Mouse (Mus musculus) frontal cortex, adult 2 months (tissue): ENCODE results near the gene Rps6ka3. TPM values are rescaled to one million over a fixed set of nuclear protein-coding genes. Genes with fewer than 3 reads are reported as not detected.
A peak's percentile ranks its signal among the peaks of the same experiment; 100 is the strongest.

Source experiments
- DNase-seq, 2 experiments: peaks; one replicate each; pipeline ENCODE4 v3.0.0; 2022; ENCODE audit warnings: low spot score in 1 of 2; ENCODE audit errors: extremely low spot score in 1 of 2
- polyA plus RNA-seq: library from polyadenylated mRNA; depleted of rRNA; stranded (reverse); fragments of >200 nt; gene quantifications from 2 replicates; pipeline ENCODE4 v1.2.3, GENCODE M21; 2012; rRNA removed

Rps6ka3 gene
- polyA plus RNA-seq, 1 experiment = 23.6 TPM

GRCm38 (mm10) chrX:159302349-159303311 lies 92.5 kb downstream of the Rps6ka3 start:
- DNase-seq = no peak

- peak; percentile 5 to 37 for DNase-seq
Observed at GRCm38 (mm10) chrX:159315293-159315692, 105.2 kb downstream of the Rps6ka3 start.

GRCm38 (mm10) chrX:159321342-159321741 lies 111.2 kb downstream of the Rps6ka3 start:
- peak; percentile 21 to 87 for DNase-seq

- DNase-seq = no peak
Observed at GRCm38 (mm10) chrX:159364506-159364905, 154.4 kb downstream of the Rps6ka3 start.

- DNase-seq = peak; percentile 14 to 48
Observed at GRCm38 (mm10) chrX:159371831-159372752, 162.0 kb downstream of the Rps6ka3 start, which contains the start of gene Eif1ax. Eif1ax (plus strand) TSS chrX:159372178.

- no peak for DNase-seq
Observed at GRCm38 (mm10) chrX:159372753-159373144, 162.6 kb downstream of the Rps6ka3 start.

- DNase-seq = no peak
Observed at GRCm38 (mm10) chrX:159387105-159387504, 177.0 kb downstream of the Rps6ka3 start.

- DNase-seq = no peak
Observed at GRCm38 (mm10) chrX:159388953-159389352, 178.8 kb downstream of the Rps6ka3 start.

- DNase-seq = no peak
Observed at GRCm38 (mm10) chrX:159390347-159390962, 180.3 kb downstream of the Rps6ka3 start.

- DNase-seq = no peak
Observed at GRCm38 (mm10) chrX:159391239-159391638, 181.1 kb downstream of the Rps6ka3 start.

GRCm38 (mm10) chrX:159409253-159409652 lies 199.1 kb downstream of the Rps6ka3 start:
- peak in 1 of 2 experiments; percentile 15 for DNase-seq

GRCm38 (mm10) chrX:159414130-159414828 lies 204.2 kb downstream of the Rps6ka3 start, which contains the start of gene Map7d2:
Map7d2 (plus strand) TSS chrX:159414572.
- peak; percentile 4 to 62 for DNase-seq

- DNase-seq = peak in 1 of 2 experiments; percentile 21
Observed at GRCm38 (mm10) chrX:159414829-159415673, 204.9 kb downstream of the Rps6ka3 start.

Other genes starting within 250 kb of the Rps6ka3 start
- 53.7 and 59.2 TPM in 2 replicates for gene Eif1ax, start 161.9 kb downstream of the Rps6ka3 start, polyA plus RNA-seq
- 59.6 and 63.0 TPM in 2 replicates for gene Map7d2, start 204.3 kb downstream of the Rps6ka3 start, polyA plus RNA-seq